Mouse (Mus musculus) midbrain, postnatal 0 days (tissue): ENCODE results near the gene Pak4. TPM values are rescaled to one million over a fixed set of nuclear protein-coding genes. Genes with fewer than 3 reads are reported as not detected.
"Not testable (repeated sequence)": the region's sequence is repeated elsewhere in the genome, so short reads cannot be mapped to it uniquely, and the experiment has no call there.

ENCODE experiments used
- ATAC-seq: fragments of 200-750 bp; cut with Nextera tagmentation; 2 replicates; pipeline ENCODE4 v1.8.0; 2017; ENCODE audit warnings: moderate number of reproducible peaks, mild to moderate bottlenecking, moderate TSS enrichment, moderate library complexity; ENCODE audit not compliant: low FRiP score
- DNase-seq: peaks from one replicate; pipeline ENCODE4 v3.0.0-alpha.2; 2015; ENCODE audit warnings: low spot score
- H3K27ac ChIP-seq: fragments of 300-500 bp; sonication (generic); 2 replicates; pipeline ENCODE4 v1.5.1; 2014; ENCODE audit warnings: low read depth, mild to moderate bottlenecking, low read length, mixed read lengths
- H3K27me3 ChIP-seq: fragments of 300-500 bp; sonication (generic); 2 replicates; pipeline ENCODE4 v1.6.1; 2014; ENCODE audit warnings: low read length, control low read depth, mixed read lengths; ENCODE audit not compliant: insufficient read depth
- H3K36me3 ChIP-seq: fragments of 300-500 bp; sonication (generic); 2 replicates; pipeline ENCODE4 v1.6.1; 2014; ENCODE audit warnings: low read length, control low read depth, mixed read lengths; ENCODE audit not compliant: insufficient read depth
- H3K4me1 ChIP-seq: fragments of 300-500 bp; sonication (generic); 2 replicates; pipeline ENCODE4 v1.6.1; 2014; ENCODE audit warnings: mild to moderate bottlenecking, control low read depth, antibody characterized with exemption, low read length, mixed read lengths; ENCODE audit not compliant: insufficient read depth
- H3K4me2 ChIP-seq: fragments of 300-500 bp; sonication (generic); 2 replicates; pipeline ENCODE4 v1.6.1; 2014; ENCODE audit warnings: low read depth, mild to moderate bottlenecking, low read length, mixed read lengths; ENCODE audit not compliant: poor library complexity, severe bottlenecking
- H3K4me3 ChIP-seq: fragments of 300-500 bp; sonication (generic); 2 replicates; pipeline ENCODE4 v1.5.1; 2014; ENCODE audit warnings: low read depth, mild to moderate bottlenecking, low read length, moderate library complexity
- H3K9ac ChIP-seq: fragments of 300-500 bp; sonication (generic); replicated peaks from 2 replicates; pipeline ENCODE4 v1.6.1; 2014; ENCODE audit warnings: mild to moderate bottlenecking, low read length, moderate library complexity, mixed read lengths; ENCODE audit not compliant: poor library complexity, severe bottlenecking
- H3K9me3 ChIP-seq: fragments of 300-500 bp; sonication (generic); 2 replicates; pipeline ENCODE4 v1.6.1; 2016; ENCODE audit warnings: low read length, control low read depth
- CTCF ChIP-seq: IDR thresholded peaks from 2 replicates; pipeline ENCODE4 v1.5.1; 2016; ENCODE audit warnings: antibody characterized with exemption, mild to moderate bottlenecking
- WGBS: fragments of 180-500 bp; shearing (Covaris S2); extraction: QIAGEN DNeasy Blood & Tissue Kit; methylation state at CpG from one replicate; pipeline ENCODE4 v1.1.7; 2014; 5-methylcytosine and 5-hydroxymethylcytosine counted together
- polyA plus RNA-seq: library from polyadenylated mRNA; unstranded; fragments of >200 nt; fragmentation: Nextera tagmentation; extraction: Ambion mirVana; gene quantifications from 2 replicates; pipeline ENCODE4 v1.2.1, GENCODE M21; 2015
- total RNA-seq: library from RNA; depleted of rRNA; stranded (reverse); fragments of >200 nt; gene quantifications from 2 replicates; pipeline ENCODE4 v1.2.3, GENCODE M21; 2014

The Pak4 gene
- total and polyA plus RNA-seq, 2 experiments from 2014 or later, result 8.9 to 19.8 TPM

DNA sequence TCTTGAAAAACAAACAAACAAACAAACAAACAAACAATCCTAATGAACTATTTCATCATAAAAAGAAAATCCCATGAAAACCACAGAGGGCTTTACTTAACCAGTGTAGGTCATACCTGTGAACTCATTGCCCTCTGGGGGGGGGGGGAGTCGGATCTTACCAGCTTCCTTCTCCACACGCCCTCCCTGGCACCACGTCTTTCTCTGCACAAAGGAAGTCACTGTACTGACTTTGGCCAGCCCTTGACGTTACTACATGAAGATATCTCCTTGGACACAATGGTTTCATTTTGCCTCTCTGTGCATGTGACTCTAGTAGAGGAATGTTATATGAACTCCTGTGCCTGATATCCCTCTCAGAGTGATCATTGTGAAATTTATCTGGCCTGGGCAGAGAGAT, 36.1 kb upstream of the Pak4 start:
- WGBS, result 78% methylated on average over 3 of the region's 4 CpGs
- Histone ChIP-seq H3K36me3 (no peaks in the 10 kb centered on the region), H3K4me2 (no peak overlapping the region)

DNA sequence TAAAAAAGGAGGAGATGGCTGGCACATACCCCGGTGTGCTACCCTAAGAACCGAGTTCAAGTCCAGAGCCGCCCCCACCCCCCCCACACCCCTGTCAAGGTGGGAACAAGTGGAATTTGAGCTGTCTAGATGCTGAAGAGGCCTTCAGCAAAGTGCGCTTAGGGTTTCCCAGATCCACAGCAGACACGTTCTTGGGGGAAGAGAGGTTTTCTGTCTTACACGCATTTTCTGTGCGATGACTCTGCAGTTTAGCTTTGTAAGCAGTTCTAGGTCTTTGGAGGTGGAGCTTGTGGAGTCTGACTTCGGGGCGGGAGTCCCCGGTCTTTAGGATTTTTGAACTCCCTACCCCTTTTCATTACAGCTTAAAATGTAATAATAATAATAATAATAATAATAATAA, 33.1 kb upstream of the Pak4 start, which contains the start of gene Acp7:
Gene Acp7 (minus strand): TSS at position 260 of the 400 bp plus-strand sequence.
- Histone ChIP-seq H3K36me3 (no peaks in the 10 kb centered on the region), H3K9ac (peak within 1 kb of the TSS; percentile 44; the same call in 1 of the 2 replicates), H3K9me3 (0 out of 2 replicates have a peak, but pooled peaks cover 3% of the 10 kb centered on the region), H3K4me3 (peak within 1 kb of the TSS; percentile 37), H3K27me3 (peaks cover 21% of the 10 kb centered on the region), H3K27ac (no peak within 1 kb of the TSS), H3K4me1 (peaks cover 5% of the 10 kb centered on the region; the same call in 1 of the 2 replicates), H3K4me2 (peak within 1 kb of the TSS; percentile 65)
- no peak for TF ChIP-seq CTCF
- ATAC-seq, result no peak
- DNase-seq, result no peak
- 32% methylated on average over 10 of the region's 10 CpGs for WGBS

More for the DNA sequence above, 36.1 kb upstream of the Pak4 start:
- Histone ChIP-seq H3K4me3 (no peak overlapping the region), H3K4me1 (peaks cover 5% of the 10 kb centered on the region; the same call in 1 of the 2 replicates), H3K9ac (no peak overlapping the region), H3K27ac (no peak overlapping the region), H3K27me3 (peaks cover 19% of the 10 kb centered on the region), H3K9me3 (0 out of 2 replicates have a peak, but pooled peaks cover 3% of the 10 kb centered on the region)
- DNase-seq (no peak), ATAC-seq (no peak)
- no peak for TF ChIP-seq CTCF

DNA sequence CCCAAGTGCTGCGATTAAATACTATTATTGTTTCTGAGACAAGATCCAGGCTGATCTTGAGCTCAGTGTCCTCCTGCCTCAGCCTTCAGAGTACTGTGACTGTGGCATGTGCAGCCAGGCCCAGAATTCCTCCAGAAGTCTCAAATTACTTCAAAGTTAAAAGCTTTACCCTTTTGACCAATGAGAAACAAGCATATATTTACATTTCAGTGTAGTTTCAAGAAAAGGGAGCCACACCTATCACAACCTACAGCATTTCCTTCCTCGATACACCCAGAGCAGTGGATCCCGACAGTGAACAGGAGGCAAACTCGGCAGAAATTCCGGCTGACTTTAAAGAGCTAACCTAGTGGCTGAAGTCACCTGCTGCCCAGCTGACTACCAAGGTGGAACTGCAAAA, 26.8 kb upstream of the Pak4 start:
- DNase-seq (no peak), ATAC-seq (no peak)
- no peak overlapping the region for H3K9ac ChIP-seq
- TF ChIP-seq CTCF, result no peak
- no peaks in the 10 kb centered on the region for H3K9me3 ChIP-seq
- no peaks in the 10 kb centered on the region for H3K4me1 ChIP-seq
- peaks cover 9% of the 10 kb centered on the region for H3K27me3 ChIP-seq
- 83% methylated on average over 5 of the region's 5 CpGs for WGBS
- H3K36me3 ChIP-seq, result no peaks in the 10 kb centered on the region
- H3K4me3 ChIP-seq, result no peak overlapping the region
- H3K4me2 ChIP-seq, result no peak overlapping the region
- no peak overlapping the region for H3K27ac ChIP-seq

DNA sequence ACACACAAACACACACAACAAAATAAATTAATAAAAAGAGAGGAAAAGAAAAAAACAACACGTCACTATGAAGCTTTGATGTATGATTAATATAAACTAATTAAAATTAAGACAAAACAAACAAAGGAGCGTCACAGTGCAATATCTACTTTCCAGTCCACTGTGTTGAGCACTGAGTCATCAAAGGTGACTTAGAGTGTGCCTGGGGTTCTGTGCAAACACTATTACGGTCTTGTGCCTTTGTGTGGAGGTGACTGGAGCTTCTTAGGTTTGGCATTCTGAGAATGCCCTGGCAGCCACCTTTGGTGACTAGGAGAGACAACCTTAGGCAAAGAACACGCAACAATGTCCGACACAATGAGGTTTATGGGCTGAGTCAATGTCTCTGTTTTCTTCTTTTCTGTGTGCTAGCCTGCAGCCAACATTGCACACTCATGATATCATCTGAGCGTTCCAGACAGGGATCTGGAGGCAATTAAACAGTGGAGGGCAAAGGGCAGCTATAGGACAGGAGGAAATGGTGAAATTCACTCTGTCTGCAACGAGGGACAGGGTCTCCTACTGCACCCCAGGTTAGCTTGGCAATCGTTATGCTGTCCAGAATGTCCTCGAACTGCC, 21.2 kb upstream of the Pak4 start:
- H3K9me3 ChIP-seq, result no peaks in the 10 kb centered on the region
- no peak overlapping the region for H3K4me3 ChIP-seq
- H3K9ac ChIP-seq, result no peak overlapping the region
- H3K36me3 ChIP-seq, result no peaks in the 10 kb centered on the region
- no peak overlapping the region for H3K4me2 ChIP-seq
- H3K27me3 ChIP-seq, result no peaks in the 10 kb centered on the region
- H3K4me1 ChIP-seq, result no peaks in the 10 kb centered on the region
- no peak for ATAC-seq
- TF ChIP-seq CTCF, result no peak
- WGBS, result 78% methylated on average over 9 of the region's 9 CpGs
- H3K27ac ChIP-seq, result no peak overlapping the region
- DNase-seq, result no peak

DNA sequence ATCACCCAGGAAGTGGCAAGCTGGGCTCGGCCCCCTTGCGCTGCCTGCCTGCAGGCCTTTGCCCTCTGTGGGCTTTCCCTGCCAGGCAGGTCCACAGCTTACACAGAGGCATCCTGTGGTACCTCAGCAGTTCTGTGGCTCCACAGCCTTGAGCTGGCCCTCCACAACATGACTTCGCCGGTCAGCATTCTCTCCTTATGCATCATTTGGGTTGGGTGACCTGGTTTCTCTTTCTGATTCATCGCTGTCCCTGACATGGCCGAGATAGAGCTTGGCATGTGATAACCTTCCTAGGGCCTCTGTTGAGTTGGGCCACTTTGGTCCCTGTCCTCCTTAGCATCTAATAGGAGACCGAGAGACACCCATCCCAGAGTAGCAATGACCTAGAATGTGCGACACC, 8.0 kb upstream of the Pak4 start:
- DNase-seq, result no peak
- no peaks in the 10 kb centered on the region for H3K9me3 ChIP-seq
- ATAC-seq, result no peak
- TF ChIP-seq CTCF, result no peak
- WGBS, result 94% methylated on average over 8 of the region's 8 CpGs
- no peaks in the 10 kb centered on the region for H3K27me3 ChIP-seq
- no peak overlapping the region for H3K9ac ChIP-seq
- H3K4me1 ChIP-seq, result no peaks in the 10 kb centered on the region
- H3K4me2 ChIP-seq, result no peak overlapping the region
- H3K36me3 ChIP-seq, result no peaks in the 10 kb centered on the region
- no peak overlapping the region for H3K27ac ChIP-seq
- H3K4me3 ChIP-seq, result no peak overlapping the region

DNA sequence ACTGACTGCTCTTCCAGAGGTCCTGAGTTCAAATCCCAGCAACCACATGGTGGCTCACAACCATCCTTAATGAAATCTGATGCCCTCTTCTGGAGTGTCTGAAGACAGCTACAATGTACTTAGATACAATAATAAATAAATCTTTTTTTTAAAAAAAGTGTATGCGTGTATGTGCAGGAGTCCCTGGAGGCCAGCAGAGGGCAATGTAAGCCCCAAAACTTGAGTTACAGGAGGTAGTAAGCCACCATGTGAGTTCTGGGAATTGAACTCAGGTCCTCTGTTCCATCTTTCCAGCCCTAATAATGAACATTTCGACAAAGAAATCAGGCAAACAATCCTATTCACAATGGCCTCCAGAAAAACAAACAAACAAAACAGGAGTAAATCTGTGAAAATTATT, 5.8 kb upstream of the Pak4 start:
- H3K9ac ChIP-seq, H3K9me3 ChIP-seq, H3K4me1 ChIP-seq, ATAC-seq, H3K4me2 ChIP-seq, H3K36me3 ChIP-seq, H3K27me3 ChIP-seq, H3K27ac ChIP-seq, DNase-seq, H3K4me3 ChIP-seq: not testable (repeated sequence)
- 78% methylated on average over 2 of the region's 2 CpGs for WGBS
- TF ChIP-seq CTCF, result peak; percentile 35; the same call in 1 of the 2 replicates
